Mouse (Mus musculus): ENCODE results near the gene Kmt5a. TPM values are rescaled to one million over a fixed set of nuclear protein-coding genes. Genes with fewer than 3 reads are reported as not detected.

The Kmt5a gene
- polyA plus RNA-seq, 1 experiment from 2014 or later = 18.0 TPM

- no peak for TF ChIP-seq EP300 (IDR thresholded peaks at IDR 0.05)
- TF ChIP-seq CTCF (IDR thresholded peaks at IDR 0.05) = no peak
- no peak for DNase-seq (ENCODE audit: low spot score)
- Histone ChIP-seq H3K4me2 (replicated peaks; ENCODE audit: low read depth, low read length) (no peak overlapping the region), H3K9me3 (ENCODE audit: low read length) (no peaks in the 10 kb centered on the region), H3K27me3 (replicated peaks; ENCODE audit: insufficient read depth, low read length) (no peaks in the 10 kb centered on the region), H3K36me3 (ENCODE audit: insufficient read depth, low read length) (peaks cover 10% of the 10 kb centered on the region), H3K4me3 (ENCODE audit: low read depth, low read length) (no peak overlapping the region), H3K4me1 (ENCODE audit: insufficient read depth, low read depth, low read length) (no peaks in the 10 kb centered on the region; the same call in 1 of the 2 replicates), H3K9ac (replicated peaks; ENCODE audit: low read depth) (no peak overlapping the region), H3K27ac (ENCODE audit: low read length) (peak overlapping the region; percentile 69)
- 79% methylated on average over 10 of the region's 10 CpGs for WGBS
- no peak for ATAC-seq
Observed at GRCm38 (mm10) chr5:124510536-124511050, 70.9 kb downstream of the Kmt5a start.

Small RNAs within 50 kb of the gene (microRNA-seq; reads per million reads assigned to microRNA genes)
- not detected for gene Gm27486

Other genes with a start within 250 kb of the Kmt5a start
- gene Pitpnm2, start 190.2 kb upstream of the Kmt5a start, polyA plus RNA-seq (2015; fragmentation: Nextera tagmentation; extraction: Ambion mirVana) = 9.2 and 10.5 TPM in 2 replicates
- gene Mphosph9, start 112.0 kb upstream of the Kmt5a start, polyA plus RNA-seq (2015; fragmentation: Nextera tagmentation; extraction: Ambion mirVana) = 3.2 and 3.4 TPM in 2 replicates
- 6.1 and 7.7 TPM in 2 replicates for gene 2810006K23Rik, start 111.8 kb upstream of the Kmt5a start, polyA plus RNA-seq (2015; fragmentation: Nextera tagmentation; extraction: Ambion mirVana)
- gene Cdk2ap1, start 76.8 kb upstream of the Kmt5a start, polyA plus RNA-seq (2015; fragmentation: Nextera tagmentation; extraction: Ambion mirVana) = 39.3 and 49.3 TPM in 2 replicates
- 46.5 and 58.0 TPM in 2 replicates for gene Sbno1, start 13.9 kb upstream of the Kmt5a start, polyA plus RNA-seq (2015; fragmentation: Nextera tagmentation; extraction: Ambion mirVana)
- gene Rilpl2, start 38.4 kb downstream of the Kmt5a start, polyA plus RNA-seq (2015; fragmentation: Nextera tagmentation; extraction: Ambion mirVana) = 31.5 and 32.7 TPM in 2 replicates
- 11.7 and 12.8 TPM in 2 replicates for gene Snrnp35, start 43.2 kb downstream of the Kmt5a start, polyA plus RNA-seq (2015; fragmentation: Nextera tagmentation; extraction: Ambion mirVana)
- 24.4 and 26.6 TPM in 2 replicates for gene Rilpl1, start 91.5 kb downstream of the Kmt5a start, polyA plus RNA-seq (2015; fragmentation: Nextera tagmentation; extraction: Ambion mirVana)
- gene Tmed2, start 100.8 kb downstream of the Kmt5a start, polyA plus RNA-seq (2015; fragmentation: Nextera tagmentation; extraction: Ambion mirVana) = 478 and 479 TPM in 2 replicates
- 6.3 and 6.7 TPM in 2 replicates for gene Ddx55, start 112.9 kb downstream of the Kmt5a start, polyA plus RNA-seq (2015; fragmentation: Nextera tagmentation; extraction: Ambion mirVana)
- 44.4 and 46.6 TPM in 2 replicates for gene Eif2b1, start 139.2 kb downstream of the Kmt5a start, polyA plus RNA-seq (2015; fragmentation: Nextera tagmentation; extraction: Ambion mirVana)
- gene Gtf2h3, start 139.2 kb downstream of the Kmt5a start, polyA plus RNA-seq (2015; fragmentation: Nextera tagmentation; extraction: Ambion mirVana) = 23.5 and 25.3 TPM in 2 replicates
- 23.8 and 26.8 TPM in 2 replicates for gene Atp6v0a2, start 188.6 kb downstream of the Kmt5a start, polyA plus RNA-seq (2015; fragmentation: Nextera tagmentation; extraction: Ambion mirVana)

All from lung, postnatal 0 days (tissue).